ENCODE assay signal across 8 mouse cellular contexts in the genomic region with DNA sequence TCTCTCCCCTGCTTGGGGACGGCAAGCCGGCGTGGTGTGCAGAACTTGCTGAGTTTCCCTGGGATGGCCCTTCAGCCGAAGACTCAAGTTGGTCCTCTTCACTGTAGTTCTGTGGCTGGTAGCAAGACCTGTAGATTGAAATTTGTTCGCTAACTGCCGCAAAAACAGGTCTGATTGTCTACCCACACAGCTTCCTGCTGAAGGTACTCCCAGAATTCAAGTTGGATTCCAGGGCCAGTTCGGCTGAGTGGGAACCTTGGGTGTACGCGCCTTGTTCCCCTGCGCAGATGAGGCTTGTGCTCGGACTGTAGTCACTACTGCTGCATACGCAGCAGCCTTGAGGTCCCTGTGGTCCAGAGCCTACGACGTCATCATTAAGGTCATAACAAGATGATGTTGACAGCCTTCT. TPM values are rescaled to one million over a fixed set of nuclear protein-coding genes. Genes with fewer than 3 reads are reported as not detected.
DNase-seq lines count a peak whose midpoint lies in the region; ATAC-seq and TF ChIP-seq lines count a peak whose summit lies in the region.

No protein-coding gene starts in this region.

- peak overlapping the region; percentile 92 for H3K4me3 ChIP-seq in liver, embryonic 15.5 days (replicated peaks)
- peak overlapping the region; percentile 93 for H3K4me3 ChIP-seq in testis, adult 2 months (ENCODE audit: control insufficient read depth, low read depth, low read length)

- TF ChIP-seq POLR2A in brain, embryonic 14.5 days (IDR thresholded peaks at IDR 0.05; ENCODE audit: borderline replicate concordance, extremely low read depth, insufficient read depth, insufficient read length, poor library complexity, severe bottlenecking), result no peak
- TF ChIP-seq POLR2A in testis, adult 2 months (IDR thresholded peaks at IDR 0.05; ENCODE audit: control insufficient read depth, low read depth, low read length), result peak; percentile 78; the same call in 1 of the 2 replicates

- intact Hi-C loops in left cerebral cortex, postnatal 25 days (cut with DNase I), result loop anchor here (1.0 kb wide), 1 partner anchor 73 kb away; a partner anchor contains a TSS
- intact Hi-C loops in left cerebral cortex, postnatal 14 days (cut with DNase I), result loop anchor here (5.0 kb wide), 1 partner anchor 73 kb away; a partner anchor contains a TSS

- H3K9me3 ChIP-seq in liver, embryonic 15.5 days (replicated peaks), result no peaks in the 10 kb centered on the region

- H3K27me3 ChIP-seq in liver, embryonic 15.5 days, result no peaks in the 10 kb centered on the region
- H3K27me3 ChIP-seq in testis, adult 2 months (ENCODE audit: control insufficient read depth, insufficient read depth, low read length), result no peaks in the 10 kb centered on the region

- peak; percentile 27 for ATAC-seq in liver, embryonic 15.5 days (ENCODE audit: insufficient read depth)

- WGBS in liver, embryonic 15.5 days (ENCODE audit: insufficient replicate concordance), result under 1% methylated on average over 14 of the region's 14 CpGs

- H3K9ac ChIP-seq in liver, embryonic 15.5 days, result peak overlapping the region; percentile 87

- DNase-seq in left cerebral cortex, postnatal 25 days (ENCODE audit: low spot score in 2 of 2), result peak; percentile 18 to 26
- no peak for DNase-seq in left cerebral cortex, postnatal 14 days (ENCODE audit: low spot score in 2 of 2)
- peak; percentile 70 for DNase-seq in brain, embryonic 14.5 days (ENCODE audit: low read depth)
- DNase-seq in forelimb bud, embryonic 11.5 days (ENCODE audit: low read depth, low spot score), result peak; percentile 61
- peak; percentile 91 for DNase-seq in induced T-regulatory cell, adult 2 months (ENCODE audit: low read depth)
- peak; percentile 80 to 85 for DNase-seq in natural killer cell, adult 2 months (ENCODE audit: low spot score in 2 of 2)

- peak overlapping the region; percentile 83 for H3K27ac ChIP-seq in liver, embryonic 15.5 days (replicated peaks)
- peak overlapping the region; percentile 88 for H3K27ac ChIP-seq in testis, adult 2 months (ENCODE audit: control insufficient read depth, insufficient read depth, low read depth, low read length)

- H3K4me2 ChIP-seq in liver, embryonic 15.5 days, result peak overlapping the region; percentile 96

- TF ChIP-seq CTCF in brain, embryonic 14.5 days (IDR thresholded peaks at IDR 0.05; ENCODE audit: borderline replicate concordance, extremely low read depth, insufficient read depth, insufficient read length), result no peak
- TF ChIP-seq CTCF in testis, adult 2 months (IDR thresholded peaks at IDR 0.05; ENCODE audit: control insufficient read depth, insufficient read depth, insufficient replicate concordance, low read depth, low read length), result no peak

- peaks cover 16% of the 10 kb centered on the region for H3K36me3 ChIP-seq in liver, embryonic 15.5 days (replicated peaks)
- no peaks in the 10 kb centered on the region for H3K36me3 ChIP-seq in testis, adult 2 months (ENCODE audit: control insufficient read depth, insufficient read depth, low read length)

- H3K4me1 ChIP-seq in liver, embryonic 15.5 days (replicated peaks), result peaks cover 61% of the 10 kb centered on the region
- H3K4me1 ChIP-seq in testis, adult 2 months (ENCODE audit: control insufficient read depth, insufficient read depth, low read length), result peaks cover 7% of the 10 kb centered on the region

RNA-seq across cellular contexts. Expression of a gene that starts 0.6 kb away (rescaled TPM):
- total RNA-seq in left cerebral cortex, postnatal 25 days (2021), result 1 to 10 TPM; 9.9 to 10.0 TPM
- 1 to 10 TPM; 9.0 to 10.0 TPM for total RNA-seq in left cerebral cortex, postnatal 14 days (2021)
- 26.6 and 32.5 TPM in 2 replicates for polyA plus RNA-seq in brain, embryonic 14.5 days (2012; rRNA removed)
- polyA plus RNA-seq in liver, embryonic 15.5 days (2015; fragmentation: Nextera tagmentation; extraction: Ambion mirVana), result 33.5 and 35.0 TPM in 2 replicates
- 31.8 and 32.8 TPM in 2 replicates for polyA plus RNA-seq in testis, adult 2 months (2012; rRNA removed)

Comparison
In these comparisons a context has a peak if more than half of its experiments do, and no peak if none do; other contexts are left out.
1. DNase-seq: peak in left cerebral cortex, postnatal 25 days (2 of 2), brain, embryonic 14.5 days (single experiment), forelimb bud, embryonic 11.5 days (single experiment), induced T-regulatory cell, adult 2 months (single experiment) and natural killer cell, adult 2 months (2 of 2); none in left cerebral cortex, postnatal 14 days (0 of 2).